Mouse (Mus musculus): ENCODE data around the gene Polg.

Gene Polg

GRCm38 (mm10) chr7:79502152-79503102 lies 36.3 kb upstream of the Polg start:
- peak; percentile 22 for DNase-seq

GRCm38 (mm10) chr7:79501581-79502031 lies 35.4 kb upstream of the Polg start:
- peak; percentile 7 for DNase-seq

- no peak for DNase-seq
Measured at GRCm38 (mm10) chr7:79500681-79501306, 34.6 kb upstream of the Polg start.

- DNase-seq, result peak; percentile 68
Measured at GRCm38 (mm10) chr7:79499596-79500570, 33.7 kb upstream of the Polg start.

- DNase-seq, result peak; percentile 79
Measured at GRCm38 (mm10) chr7:79498965-79499595, 32.9 kb upstream of the Polg start.

- peak; percentile 2 for DNase-seq
Measured at GRCm38 (mm10) chr7:79498356-79498755, 32.2 kb upstream of the Polg start.

GRCm38 (mm10) chr7:79497701-79498115 lies 31.5 kb upstream of the Polg start:
- DNase-seq, result peak; percentile 83

- DNase-seq, result peak; percentile 32
Measured at GRCm38 (mm10) chr7:79496816-79497328, 30.7 kb upstream of the Polg start.

GRCm38 (mm10) chr7:79495988-79496815 lies 30.0 kb upstream of the Polg start:
- peak; percentile 92 for DNase-seq

- DNase-seq, result peak; percentile 78
Measured at GRCm38 (mm10) chr7:79493915-79494314, 27.8 kb upstream of the Polg start.

- no peak for DNase-seq
Measured at GRCm38 (mm10) chr7:79486528-79486927, 20.4 kb upstream of the Polg start.

GRCm38 (mm10) chr7:79474831-79475399 lies 8.8 kb upstream of the Polg start:
- no peak for DNase-seq

GRCm38 (mm10) chr7:79473496-79474194 lies 7.5 kb upstream of the Polg start:
- DNase-seq, result no peak

- DNase-seq, result no peak
Measured at GRCm38 (mm10) chr7:79472792-79473191, 6.6 kb upstream of the Polg start.

GRCm38 (mm10) chr7:79471436-79471835 lies 5.3 kb upstream of the Polg start:
- DNase-seq, result no peak

- no peak for DNase-seq
Measured at GRCm38 (mm10) chr7:79470718-79471117, 4.6 kb upstream of the Polg start.

GRCm38 (mm10) chr7:79469766-79470165 lies 3.6 kb upstream of the Polg start:
- no peak for DNase-seq

- no peak for DNase-seq
Measured at GRCm38 (mm10) chr7:79468994-79469393, 2.8 kb upstream of the Polg start.

GRCm38 (mm10) chr7:79467951-79468350 lies 1.8 kb upstream of the Polg start:
- DNase-seq, result peak; percentile 14

- DNase-seq, result peak; percentile 67
Measured at GRCm38 (mm10) chr7:79465461-79466044, 609 bp downstream of the Polg start.
